Mouse (Mus musculus) lung, postnatal 0 days (tissue): Measurements from ENCODE around the gene Hist1h2bc.

ENCODE experiments used
- CTCF ChIP-seq: IDR thresholded peaks from 2 replicates; pipeline ENCODE4 v1.5.1; 2016; ENCODE audit warnings: antibody characterized with exemption, mild to moderate bottlenecking
- EP300 ChIP-seq: IDR thresholded peaks from 2 replicates; pipeline ENCODE4 v1.6.1; 2016; ENCODE audit warnings: antibody characterized with exemption, mild to moderate bottlenecking, control low read depth

DNA sequence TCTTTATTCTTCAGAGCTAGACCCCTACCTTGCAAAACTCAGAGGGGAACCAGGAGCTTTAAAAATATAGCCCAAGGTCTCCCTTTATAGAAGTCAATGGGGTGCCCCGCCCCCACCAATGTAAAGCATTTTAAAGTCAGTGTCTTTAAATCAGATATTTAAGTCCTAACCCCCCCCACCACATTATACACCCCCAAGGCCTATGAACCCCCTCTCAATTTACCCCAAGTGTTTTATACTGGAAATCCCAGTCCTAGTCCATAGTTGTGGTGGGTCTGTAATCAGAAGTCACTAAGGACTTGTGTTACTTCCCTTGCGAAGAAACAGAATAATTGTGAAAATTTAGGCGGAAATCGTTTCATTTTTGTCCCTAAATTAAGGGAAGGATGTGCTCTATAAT is 54.0 kb downstream of the Hist1h2bc start:
- TF ChIP-seq CTCF (no peak), EP300 (no peak)
